Mouse (Mus musculus) MEL (cell line): Measurements from ENCODE around the gene Stmn1. TPM values are rescaled to one million over a fixed set of nuclear protein-coding genes. Genes with fewer than 3 reads are reported as not detected.
"Not testable (repeated sequence)": the region's sequence is repeated elsewhere in the genome, so short reads cannot be mapped to it uniquely, and the experiment has no call there.

Source experiments
- DNase-seq: peaks from one replicate; pipeline ENCODE4 v3.0.0; 2011; ENCODE audit warnings: low read depth, low spot score
- H3K27ac ChIP-seq: 2 replicates; pipeline ENCODE4 v1.5.1; 2012; ENCODE audit warnings: low read depth, mild to moderate bottlenecking, control low read depth, low read length, moderate library complexity; ENCODE audit not compliant: control insufficient read depth
- H3K27me3 ChIP-seq, 2 experiments: fragments of 150-350 bp in 1 of 2; sonication (generic) in 1 of 2; 2 replicates each; pipeline ENCODE4 v1.6.1; 2012; ENCODE audit warnings: low read length in 2 of 2, mild to moderate bottlenecking in 2 of 2, improper control_type of control experiment in 1 of 2, moderate library complexity in 1 of 2; ENCODE audit not compliant: insufficient read depth in 2 of 2, control insufficient read depth in 1 of 2
- H3K36me3 ChIP-seq, 2 experiments: 2 replicates each; pipeline ENCODE4 v1.6.1; 2012 to 2014; ENCODE audit warnings: low read length in 2 of 2, improper control_type of control experiment in 1 of 2, inconsistent platforms in 1 of 2, mild to moderate bottlenecking in 1 of 2; ENCODE audit not compliant: insufficient read depth in 2 of 2, control insufficient read depth in 1 of 2
- H3K4me1 ChIP-seq, 2 experiments: fragments of 150-350 bp in 1 of 2; sonication (generic) in 1 of 2; 2 replicates each; pipeline ENCODE4 v1.6.1; 2012; ENCODE audit warnings: low read length in 2 of 2, improper control_type of control experiment in 1 of 2, mild to moderate bottlenecking in 1 of 2; ENCODE audit not compliant: insufficient read depth in 2 of 2, control insufficient read depth in 1 of 2
- H3K4me3 ChIP-seq, 2 experiments: fragments of 150-350 bp in 1 of 2; sonication (generic) in 1 of 2; 2 replicates each; pipeline ENCODE4 v1.5.1; 2012; ENCODE audit warnings: low read depth in 2 of 2, low read length in 2 of 2, mild to moderate bottlenecking in 2 of 2, moderate library complexity in 2 of 2, control low read depth in 1 of 2, improper control_type of control experiment in 1 of 2; ENCODE audit not compliant: control insufficient read depth in 1 of 2, insufficient read depth in 1 of 2
- H3K79me2 ChIP-seq: 2 replicates; pipeline ENCODE4 v1.6.1; 2012; ENCODE audit warnings: mild to moderate bottlenecking, low read length, moderate library complexity; ENCODE audit not compliant: control insufficient read depth, poor library complexity, insufficient read depth
- H3K9ac ChIP-seq: 2 replicates; pipeline ENCODE4 v1.6.1; 2012; ENCODE audit warnings: low read depth, mild to moderate bottlenecking, control low read depth, low read length, moderate library complexity; ENCODE audit not compliant: control insufficient read depth, poor library complexity, severe bottlenecking
- H3K9me3 ChIP-seq: fragments of 150-350 bp; sonication (generic); replicated peaks from 2 replicates; pipeline ENCODE4 v1.6.1; 2012; ENCODE audit warnings: mild to moderate bottlenecking, low read length, improper control_type of control experiment, moderate library complexity; ENCODE audit not compliant: insufficient read depth
- CHD1 ChIP-seq: IDR thresholded peaks from 2 replicates; pipeline ENCODE4 v1.6.1; 2012; ENCODE audit warnings: low read depth, mild to moderate bottlenecking, inconsistent platforms, low read length, improper control_type of control experiment
- CTCF ChIP-seq, 3 experiments: IDR thresholded peaks in 2 of 3; conservative IDR thresholded peaks in 1 of 3; 2 replicates each; pipeline ENCODE4 v1.5.1; 2011 to 2012; ENCODE audit warnings: low read length in 3 of 3, low read depth in 2 of 3, mild to moderate bottlenecking in 2 of 3, improper control_type of control experiment in 1 of 3, inconsistent platforms in 1 of 3, mixed read lengths in 1 of 3, moderate library complexity in 1 of 3; ENCODE audit not compliant: control insufficient read depth in 1 of 3, insufficient read depth in 1 of 3, poor library complexity in 1 of 3, severe bottlenecking in 1 of 3
- ELF1 ChIP-seq: IDR thresholded peaks from 2 replicates; pipeline ENCODE4 v1.6.1; 2014; ENCODE audit warnings: low read depth, mild to moderate bottlenecking, inconsistent platforms, low read length, improper control_type of control experiment, moderate library complexity
- ETS1 ChIP-seq: IDR thresholded peaks from 2 replicates; pipeline ENCODE4 v1.6.1; 2012; ENCODE audit warnings: low read depth, mild to moderate bottlenecking, inconsistent platforms, low read length, improper control_type of control experiment, moderate library complexity
- GABPA ChIP-seq: IDR thresholded peaks from 2 replicates; pipeline ENCODE4 v1.6.1; 2012; ENCODE audit warnings: low read depth, mild to moderate bottlenecking, inconsistent platforms, low read length, improper control_type of control experiment, moderate library complexity
- GATA1 ChIP-seq: IDR thresholded peaks from 2 replicates; pipeline ENCODE4 v1.6.1; 2011; ENCODE audit warnings: low read depth, low read length, improper control_type of control experiment
- HCFC1 ChIP-seq: IDR thresholded peaks from 2 replicates; pipeline ENCODE4 v1.6.1; 2012; ENCODE audit warnings: low read depth, mild to moderate bottlenecking, inconsistent platforms, low read length, improper control_type of control experiment, moderate library complexity
- KAT2A ChIP-seq: conservative IDR thresholded peaks from 2 replicates; pipeline ENCODE4 v1.6.1; 2012; ENCODE audit warnings: low read depth, low read length, improper control_type of control experiment, inconsistent platforms
- MAX ChIP-seq: IDR thresholded peaks from 2 replicates; pipeline ENCODE4 v1.6.1; 2011; ENCODE audit warnings: low read length, improper control_type of control experiment
- MAZ ChIP-seq: IDR thresholded peaks from 2 replicates; pipeline ENCODE4 v1.6.1; 2012; ENCODE audit warnings: low read depth, mild to moderate bottlenecking, inconsistent platforms, low read length, improper control_type of control experiment
- MEF2A ChIP-seq: IDR thresholded peaks from 2 replicates; pipeline ENCODE4 v1.6.1; 2014; ENCODE audit warnings: low read depth, mild to moderate bottlenecking, inconsistent platforms, low read length, improper control_type of control experiment; ENCODE audit not compliant: poor library complexity, insufficient replicate concordance, severe bottlenecking; ENCODE audit errors: extremely low read depth
- NELFE ChIP-seq: IDR thresholded peaks from 2 replicates; pipeline ENCODE4 v1.6.1; 2011; ENCODE audit warnings: low read depth, low read length, improper control_type of control experiment
- POLR2A ChIP-seq, 2 experiments: IDR thresholded peaks; 2 replicates each; pipeline ENCODE4 v1.6.1; 2011 to 2012; ENCODE audit warnings: low read length in 2 of 2, mild to moderate bottlenecking in 2 of 2, control low read depth in 1 of 2, improper control_type of control experiment in 1 of 2, low read depth in 1 of 2, moderate library complexity in 1 of 2; ENCODE audit not compliant: control insufficient read depth in 1 of 2, insufficient read depth in 1 of 2, poor library complexity in 1 of 2
- RAD21 ChIP-seq: IDR thresholded peaks from 2 replicates; pipeline ENCODE4 v1.6.1; 2011; ENCODE audit warnings: mild to moderate bottlenecking, low read depth, low read length, improper control_type of control experiment
- TAL1 ChIP-seq: IDR thresholded peaks from 2 replicates; pipeline ENCODE4 v1.6.1; 2012; ENCODE audit warnings: mild to moderate bottlenecking, inconsistent platforms, low read length, moderate library complexity, mixed read lengths
- TBP ChIP-seq: IDR thresholded peaks from 2 replicates; pipeline ENCODE4 v1.8.0; 2011; ENCODE audit warnings: low read depth, low read length, improper control_type of control experiment
- USF1 ChIP-seq: IDR thresholded peaks from 2 replicates; pipeline ENCODE4 v1.6.1; 2014; ENCODE audit warnings: low read depth, mild to moderate bottlenecking, inconsistent platforms, low read length, improper control_type of control experiment, moderate library complexity
- ZC3H11A ChIP-seq: IDR thresholded peaks from 2 replicates; pipeline ENCODE4 v1.6.1; 2012; ENCODE audit warnings: low read depth, mild to moderate bottlenecking, inconsistent platforms, low read length, improper control_type of control experiment
- ZMIZ1 ChIP-seq: IDR thresholded peaks from 2 replicates; pipeline ENCODE4 v1.6.1; 2012; ENCODE audit warnings: low read depth, mild to moderate bottlenecking, inconsistent platforms, low read length, improper control_type of control experiment, moderate library complexity
- ZNF384 ChIP-seq: IDR thresholded peaks from 2 replicates; pipeline ENCODE4 v1.6.1; 2012; ENCODE audit warnings: low read depth, mild to moderate bottlenecking, inconsistent platforms, low read length, improper control_type of control experiment
- polyA plus RNA-seq, 2 experiments: library from polyadenylated mRNA; stranded (reverse) in 1 of 2; unstranded in 1 of 2; fragments of >175 nt in 1 of 2; fragments of >200 nt in 1 of 2; gene quantifications; 2 replicates each; pipeline versions ENCODE4 v1.2.1 to v1.2.4; 2012; ENCODE audit warnings: low replicate concordance in 2 of 2, low read depth in 1 of 2; ENCODE audit not compliant: insufficient read length in 2 of 2, insufficient read depth in 1 of 2, missing spikeins in 1 of 2
- total RNA-seq: library from RNA; depleted of rRNA; stranded (reverse); fragments of 300-350 nt; gene quantifications from 2 replicates; pipeline ENCODE4 v1.2.3, GENCODE M21; 2012

Gene Stmn1
- total and polyA plus RNA-seq, 3 experiments = 214 to 350 TPM; not detected in 1

GRCm38 (mm10) chr4:134489986-134490665 is 22.0 kb downstream of the Stmn1 start:
- H3K4me3 ChIP-seq = no peak overlapping the region
- TF ChIP-seq RAD21 = peak; percentile 7; the same call in 1 of the 2 replicates
- TF ChIP-seq ZNF384 = no peak
- no peak for TF ChIP-seq GABPA
- TF ChIP-seq ZC3H11A = no peak
- no peak for TF ChIP-seq CHD1
- no peak for TF ChIP-seq ZMIZ1
- no peak overlapping the region for H3K9ac ChIP-seq
- DNase-seq = no peak
- no peaks in the 10 kb centered on the region for H3K79me2 ChIP-seq
- H3K36me3 ChIP-seq = peaks cover 0 to 9% of the 10 kb centered on the region in 2 experiments; a peak in 2 of 4 replicates
- H3K9me3 ChIP-seq = no peaks in the 10 kb centered on the region
- peaks cover under 1 to 2% of the 10 kb centered on the region in 2 experiments; a peak in 2 of 4 replicates for H3K27me3 ChIP-seq
- H3K4me1 ChIP-seq = peaks cover 0 to 21% of the 10 kb centered on the region in 2 experiments; a peak in 3 of 4 replicates
- H3K27ac ChIP-seq = no peak overlapping the region

GRCm38 (mm10) chr4:134491716-134492115 is 23.6 kb downstream of the Stmn1 start:
- Histone ChIP-seq H3K4me1 (peaks cover 0 to 32% of the 10 kb centered on the region in 2 experiments), H3K79me2 (no peaks in the 10 kb centered on the region), H3K36me3 (peaks cover 0 to 12% of the 10 kb centered on the region in 2 experiments; a peak in 2 of 4 replicates), H3K9ac (no peak overlapping the region), H3K27ac (no peak overlapping the region), H3K9me3 (no peaks in the 10 kb centered on the region), H3K27me3 (no peaks in the 10 kb centered on the region), H3K4me3 (no peak overlapping the region)
- no peak for DNase-seq
- TF ChIP-seq TBP (no peak), USF1 (no peak), MEF2A (no peak), ZC3H11A (no peak), MAX (no peak), GATA1 (no peak), MAZ (no peak), NELFE (no peak), TAL1 (no peak), CTCF (IDR thresholded peaks at IDR 0.05 in 2 of 3, conservative IDR thresholded peaks at IDR 0.05 in 1 of 3; ENCODE audit: control insufficient read depth in 1 of 3, insufficient read depth in 1 of 3, low read depth in 2 of 3, low read length in 3 of 3, poor library complexity in 1 of 3, severe bottlenecking in 1 of 3) (no peak), HCFC1 (no peak), ETS1 (no peak), ELF1 (no peak), ZNF384 (no peak), KAT2A (no peak), POLR2A (IDR thresholded peaks at IDR 0.05; ENCODE audit: control insufficient read depth in 1 of 2, insufficient read depth in 1 of 2, low read depth in 1 of 2, low read length in 2 of 2, poor library complexity in 1 of 2) (no peak)

- H3K9ac ChIP-seq, H3K9me3 ChIP-seq, DNase-seq, H3K79me2 ChIP-seq, H3K27me3 ChIP-seq, H3K4me3 ChIP-seq, H3K27ac ChIP-seq: not testable (repeated sequence)
- Histone ChIP-seq H3K4me1 (peaks cover 8 to 52% of the 10 kb centered on the region in 2 experiments), H3K36me3 (peaks cover 0 to 21% of the 10 kb centered on the region in 2 experiments; a peak in 2 of 4 replicates)
Observed at GRCm38 (mm10) chr4:134494161-134494560, 26.0 kb downstream of the Stmn1 start.
